Mouse (Mus musculus) midbrain, postnatal 0 days (tissue): ENCODE results near the gene Nppa. TPM values are rescaled to one million over a fixed set of nuclear protein-coding genes. Genes with fewer than 3 reads are reported as not detected.

ENCODE experiments used
- ATAC-seq: fragments of 200-750 bp; cut with Nextera tagmentation; 2 replicates; pipeline ENCODE4 v1.8.0; 2017; ENCODE audit warnings: moderate number of reproducible peaks, mild to moderate bottlenecking, moderate TSS enrichment, moderate library complexity; ENCODE audit not compliant: low FRiP score
- DNase-seq: peaks from one replicate; pipeline ENCODE4 v3.0.0-alpha.2; 2015; ENCODE audit warnings: low spot score
- H3K27ac ChIP-seq: fragments of 300-500 bp; sonication (generic); 2 replicates; pipeline ENCODE4 v1.5.1; 2014; ENCODE audit warnings: low read depth, mild to moderate bottlenecking, low read length, mixed read lengths
- H3K27me3 ChIP-seq: fragments of 300-500 bp; sonication (generic); 2 replicates; pipeline ENCODE4 v1.6.1; 2014; ENCODE audit warnings: low read length, control low read depth, mixed read lengths; ENCODE audit not compliant: insufficient read depth
- H3K36me3 ChIP-seq: fragments of 300-500 bp; sonication (generic); 2 replicates; pipeline ENCODE4 v1.6.1; 2014; ENCODE audit warnings: low read length, control low read depth, mixed read lengths; ENCODE audit not compliant: insufficient read depth
- H3K4me1 ChIP-seq: fragments of 300-500 bp; sonication (generic); 2 replicates; pipeline ENCODE4 v1.6.1; 2014; ENCODE audit warnings: mild to moderate bottlenecking, control low read depth, antibody characterized with exemption, low read length, mixed read lengths; ENCODE audit not compliant: insufficient read depth
- H3K4me2 ChIP-seq: fragments of 300-500 bp; sonication (generic); 2 replicates; pipeline ENCODE4 v1.6.1; 2014; ENCODE audit warnings: low read depth, mild to moderate bottlenecking, low read length, mixed read lengths; ENCODE audit not compliant: poor library complexity, severe bottlenecking
- H3K4me3 ChIP-seq: fragments of 300-500 bp; sonication (generic); 2 replicates; pipeline ENCODE4 v1.5.1; 2014; ENCODE audit warnings: low read depth, mild to moderate bottlenecking, low read length, moderate library complexity
- H3K9ac ChIP-seq: fragments of 300-500 bp; sonication (generic); replicated peaks from 2 replicates; pipeline ENCODE4 v1.6.1; 2014; ENCODE audit warnings: mild to moderate bottlenecking, low read length, moderate library complexity, mixed read lengths; ENCODE audit not compliant: poor library complexity, severe bottlenecking
- H3K9me3 ChIP-seq: fragments of 300-500 bp; sonication (generic); 2 replicates; pipeline ENCODE4 v1.6.1; 2016; ENCODE audit warnings: low read length, control low read depth
- CTCF ChIP-seq: IDR thresholded peaks from 2 replicates; pipeline ENCODE4 v1.5.1; 2016; ENCODE audit warnings: antibody characterized with exemption, mild to moderate bottlenecking
- WGBS: fragments of 180-500 bp; shearing (Covaris S2); extraction: QIAGEN DNeasy Blood & Tissue Kit; methylation state at CpG from one replicate; pipeline ENCODE4 v1.1.7; 2014; 5-methylcytosine and 5-hydroxymethylcytosine counted together
- polyA plus RNA-seq: library from polyadenylated mRNA; unstranded; fragments of >200 nt; fragmentation: Nextera tagmentation; extraction: Ambion mirVana; gene quantifications from 2 replicates; pipeline ENCODE4 v1.2.1, GENCODE M21; 2015
- total RNA-seq: library from RNA; depleted of rRNA; stranded (reverse); fragments of >200 nt; gene quantifications from 2 replicates; pipeline ENCODE4 v1.2.3, GENCODE M21; 2014

The Nppa gene
- total and polyA plus RNA-seq, 2 experiments from 2014 or later = 2.2 to 4.5 TPM

DNA sequence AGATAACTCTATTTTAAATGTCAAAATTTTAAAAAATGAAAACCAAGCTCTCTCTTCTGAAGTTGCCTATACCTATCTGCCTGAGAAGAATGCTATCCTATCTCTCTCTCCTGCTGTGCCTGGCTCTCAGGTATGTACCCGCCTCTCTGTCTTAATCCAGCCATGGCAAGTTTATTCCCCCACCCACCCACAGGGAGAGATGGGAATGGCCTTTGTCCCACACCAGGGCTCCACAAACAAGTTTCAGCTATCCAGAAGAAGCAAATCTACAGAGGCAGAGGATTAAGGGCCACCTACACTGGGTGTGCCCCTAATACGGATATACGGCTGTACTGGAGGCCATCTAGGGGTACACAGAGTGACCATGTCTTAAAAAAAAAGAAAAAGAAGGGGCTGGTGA lies 34.9 kb downstream of the Nppa start:
- no peaks in the 10 kb centered on the region for H3K36me3 ChIP-seq
- 91% methylated on average over 3 of the region's 3 CpGs for WGBS
- no peak for ATAC-seq

DNA sequence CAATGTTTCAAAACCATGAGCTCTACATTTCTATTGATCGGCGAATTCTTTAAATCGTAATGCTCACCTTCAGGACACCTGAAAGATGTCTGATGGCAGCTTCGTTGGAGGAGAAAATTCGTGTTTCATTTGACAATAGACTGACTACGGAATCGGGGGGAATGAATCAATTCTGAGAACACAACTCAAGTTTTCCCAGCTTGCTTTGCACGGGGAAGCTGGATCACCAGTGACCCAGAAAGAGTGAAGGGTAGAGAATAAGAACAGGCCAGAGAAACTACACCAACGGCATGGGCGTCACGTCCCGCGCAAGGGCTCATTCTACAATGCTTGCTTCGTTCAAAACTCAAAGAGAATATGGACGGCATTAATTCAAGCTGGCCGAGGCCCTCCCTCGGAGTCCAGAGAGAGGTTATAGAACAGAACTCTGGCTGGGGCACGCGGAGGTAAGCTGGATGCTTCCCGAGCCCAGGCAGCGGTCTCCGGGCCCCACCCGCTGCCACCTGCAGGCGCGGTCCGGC lies 37.6 kb downstream of the Nppa start:
- WGBS = 6% methylated on average over 26 of the region's 26 CpGs
- Histone ChIP-seq H3K4me3 (peak overlapping the region; percentile 83), H3K36me3 (peaks cover 3% of the 10 kb centered on the region; the same call in 1 of the 2 replicates), H3K9ac (peak overlapping the region; percentile 91), H3K4me2 (peak overlapping the region; percentile 54), H3K4me1 (peaks cover 20% of the 10 kb centered on the region), H3K27me3 (no peaks in the 10 kb centered on the region), H3K27ac (peak overlapping the region; percentile 92), H3K9me3 (no peaks in the 10 kb centered on the region)
- TF ChIP-seq CTCF = no peak
- DNase-seq = peak; percentile 20
- ATAC-seq = no peak; the same call in 1 of the 2 replicates

More for the DNA sequence above, 34.9 kb downstream of the Nppa start:
- no peak overlapping the region for H3K4me3 ChIP-seq
- H3K9ac ChIP-seq = no peak overlapping the region
- H3K4me2 ChIP-seq = no peak overlapping the region
- peaks cover 9% of the 10 kb centered on the region; the same call in 1 of the 2 replicates for H3K4me1 ChIP-seq
- DNase-seq = no peak
- H3K9me3 ChIP-seq = no peaks in the 10 kb centered on the region
- TF ChIP-seq CTCF = no peak
- no peak overlapping the region for H3K27ac ChIP-seq
- no peaks in the 10 kb centered on the region for H3K27me3 ChIP-seq

DNA sequence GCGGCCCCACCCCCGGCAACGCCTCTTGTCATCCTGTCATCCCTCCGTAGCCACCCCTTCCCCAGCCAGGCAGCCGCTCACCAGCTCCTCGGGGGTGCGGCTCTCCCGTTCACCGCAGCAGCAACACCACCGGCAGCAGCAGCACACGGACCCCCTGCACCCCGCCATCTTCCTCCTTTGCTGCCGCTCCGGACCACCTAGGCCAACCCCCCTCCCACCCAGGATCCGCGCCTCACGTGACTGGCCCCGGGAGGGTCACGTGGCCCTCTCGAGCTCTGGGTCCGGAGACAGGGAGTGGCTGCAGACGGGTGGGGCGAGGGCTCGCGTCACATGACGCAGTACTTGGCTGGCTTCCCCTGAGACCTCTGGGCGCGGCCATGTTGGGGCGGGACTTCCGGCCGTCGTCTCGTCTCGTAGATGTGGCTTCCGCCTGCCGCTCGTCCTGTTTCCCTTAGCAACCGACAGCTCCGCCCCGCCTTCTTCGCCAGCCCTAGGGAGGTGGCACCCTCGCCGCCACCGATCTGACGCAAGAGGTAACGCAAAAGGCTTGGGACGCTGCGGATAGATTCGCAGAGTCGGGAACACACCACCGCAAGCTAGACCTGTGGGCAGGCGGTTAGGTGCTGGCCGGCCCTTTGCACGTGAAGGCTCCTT lies 38.2 kb downstream of the Nppa start, which contains the start of the genes Clcn6 and Mthfr:
Gene Clcn6 (minus strand): TSS at position 222 of the 654 bp plus-strand sequence.
Gene Mthfr (plus strand): TSS at position 478 of the 654 bp plus-strand sequence.
- H3K4me3 ChIP-seq = peak within 1 kb of the TSS; percentile 83
- TF ChIP-seq CTCF = no peak
- H3K9me3 ChIP-seq = no peaks in the 10 kb centered on the region
- WGBS = under 1% methylated on average over 54 of the region's 54 CpGs
- DNase-seq = peak; percentile 100
- H3K4me2 ChIP-seq = peak within 1 kb of the TSS; percentile 77
- peak within 1 kb of the TSS; percentile 91 for H3K9ac ChIP-seq
- ATAC-seq = peak; percentile 94
- H3K4me1 ChIP-seq = peaks cover 20% of the 10 kb centered on the region
- no peaks in the 10 kb centered on the region for H3K27me3 ChIP-seq
- peak within 1 kb of the TSS; percentile 92 for H3K27ac ChIP-seq
- peaks cover 3% of the 10 kb centered on the region; the same call in 1 of the 2 replicates for H3K36me3 ChIP-seq

DNA sequence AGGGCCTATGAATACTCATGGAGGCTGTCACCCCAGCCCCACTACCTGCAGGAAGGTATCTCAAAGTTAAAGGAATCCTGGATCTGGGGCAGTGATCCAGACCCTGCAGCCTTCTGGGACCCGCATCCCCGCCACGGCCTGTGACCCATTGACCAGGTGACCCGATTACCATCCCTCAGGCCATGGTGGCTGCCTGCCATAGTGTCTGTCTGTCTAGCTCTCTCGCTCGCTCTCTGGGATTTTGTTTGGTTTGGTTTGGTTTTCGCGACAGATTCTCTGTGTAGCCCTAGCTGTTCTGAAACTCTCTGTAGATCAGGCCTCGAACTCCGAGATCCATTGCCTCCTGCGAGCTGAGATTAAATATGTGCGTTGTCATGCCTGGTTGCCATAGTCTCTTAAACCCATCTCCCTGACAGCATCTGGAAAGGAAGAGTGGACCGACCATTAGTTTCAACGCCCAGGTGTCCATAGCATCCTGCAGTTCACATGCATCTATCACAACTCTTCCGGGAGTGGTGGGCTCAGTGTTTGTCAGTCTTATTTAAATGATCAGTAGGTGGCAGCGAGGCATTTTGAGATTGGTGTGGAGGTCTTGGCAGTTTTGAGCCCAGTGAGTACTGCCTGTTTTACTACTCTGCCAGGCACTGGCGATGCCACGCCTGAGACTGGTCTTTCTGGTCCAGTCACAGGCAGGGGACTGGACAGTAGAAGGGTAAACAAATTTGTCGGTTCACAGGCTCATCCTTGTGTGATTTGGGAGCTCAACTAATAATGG lies 38.9 kb downstream of the Nppa start:
- Histone ChIP-seq H3K27ac (peak overlapping the region; percentile 79), H3K4me1 (peaks cover 20% of the 10 kb centered on the region), H3K36me3 (peaks cover 9% of the 10 kb centered on the region), H3K27me3 (no peaks in the 10 kb centered on the region), H3K4me2 (peak overlapping the region; percentile 77), H3K9ac (peak overlapping the region; percentile 63), H3K9me3 (no peaks in the 10 kb centered on the region), H3K4me3 (peak overlapping the region; percentile 83)
- WGBS = 16% methylated on average over 19 of the region's 19 CpGs
- ATAC-seq (no peak), DNase-seq (peak; percentile 33)
- peak; percentile 31; the same call in 1 of the 2 replicates for TF ChIP-seq CTCF

DNA sequence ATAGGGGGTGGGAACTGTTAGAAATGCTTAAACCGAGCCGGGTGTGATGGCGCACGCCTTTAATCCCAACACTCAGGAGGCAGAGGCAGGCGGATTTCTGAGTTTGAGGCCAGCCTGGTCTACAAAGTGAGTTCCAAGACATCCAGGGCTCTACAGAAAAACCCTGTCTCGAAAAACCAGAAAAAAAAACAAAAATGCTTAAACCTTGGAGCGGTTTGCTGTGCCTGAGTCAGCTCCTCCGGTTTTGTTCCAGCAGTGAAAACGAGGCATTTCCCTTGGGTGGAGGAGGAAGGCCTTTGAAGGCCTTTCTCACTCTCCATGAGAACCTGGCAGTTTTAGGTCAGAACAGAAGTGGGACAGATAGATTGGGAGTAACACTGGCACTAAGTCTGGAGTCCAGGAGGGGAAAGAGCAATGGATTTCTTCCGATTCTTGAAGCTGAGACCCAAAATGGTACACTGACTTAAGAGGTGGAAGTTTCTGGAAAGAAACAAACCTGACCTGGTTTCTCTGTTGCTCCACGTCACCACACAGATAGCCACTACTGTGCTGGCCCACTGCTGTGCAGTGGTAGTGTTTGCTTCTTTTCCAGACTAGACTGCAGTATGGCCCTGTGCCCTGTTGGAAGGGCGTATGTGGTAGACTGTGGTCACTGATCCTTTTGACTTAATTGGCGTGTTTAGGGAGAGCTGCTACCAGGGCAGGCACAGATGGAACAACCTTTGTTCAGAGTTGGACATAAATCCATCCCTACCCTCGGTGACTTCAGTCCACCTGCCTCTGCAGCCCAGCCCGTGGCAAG lies 39.7 kb downstream of the Nppa start:
- peaks cover 14% of the 10 kb centered on the region for H3K36me3 ChIP-seq
- peak overlapping the region; percentile 77 for H3K4me2 ChIP-seq
- H3K4me3 ChIP-seq = peak overlapping the region; percentile 83
- H3K27ac ChIP-seq = peak overlapping the region; percentile 79; the same call in 1 of the 2 replicates
- no peak for TF ChIP-seq CTCF
- DNase-seq (no peak), ATAC-seq (no peak)
- 59% methylated on average over 15 of the region's 15 CpGs for WGBS
- peak overlapping the region; percentile 48; the same call in 1 of the 2 replicates for H3K9ac ChIP-seq
- no peaks in the 10 kb centered on the region for H3K27me3 ChIP-seq
- H3K4me1 ChIP-seq = peaks cover 20% of the 10 kb centered on the region
- H3K9me3 ChIP-seq = no peaks in the 10 kb centered on the region
